Mouse (Mus musculus) ES-E14 (cell line): Measurements from ENCODE around the gene Mdga1. TPM values are rescaled to one million over a fixed set of nuclear protein-coding genes. Genes with fewer than 3 reads are reported as not detected.

ENCODE experiments used
- DNase-seq: peaks from one replicate; pipeline ENCODE4 v3.0.0-alpha.2; 2013; ENCODE audit warnings: low read depth, low spot score
- H3K27ac ChIP-seq: 2 replicates; pipeline ENCODE4 v1.5.1; 2012; ENCODE audit warnings: low read depth, mild to moderate bottlenecking, low read length, moderate library complexity, mixed read lengths; ENCODE audit not compliant: poor library complexity, insufficient read depth, severe bottlenecking
- H3K36me3 ChIP-seq: 2 replicates; pipeline ENCODE4 v1.6.1; 2012; ENCODE audit warnings: mild to moderate bottlenecking, low read length, moderate library complexity, mixed read lengths; ENCODE audit not compliant: control insufficient read depth, poor library complexity, insufficient read depth, severe bottlenecking
- H3K4me1 ChIP-seq, 2 experiments: fragments of 150-350 bp in 1 of 2; sonication (generic) in 1 of 2; 2 replicates each; pipeline ENCODE4 v1.6.1; 2012; ENCODE audit warnings: low read length in 2 of 2, mild to moderate bottlenecking in 1 of 2, mixed read lengths in 1 of 2; ENCODE audit not compliant: control insufficient read depth in 2 of 2, insufficient read depth in 2 of 2, poor library complexity in 1 of 2
- H3K4me3 ChIP-seq, 2 experiments: fragments of 150-350 bp in 1 of 2; sonication (generic) in 1 of 2; 2 replicates each; pipeline ENCODE4 v1.5.1; 2012; ENCODE audit warnings: low read length in 2 of 2, low read depth in 1 of 2, mild to moderate bottlenecking in 1 of 2, mixed read lengths in 1 of 2; ENCODE audit not compliant: insufficient read depth in 1 of 2, poor library complexity in 1 of 2, severe bottlenecking in 1 of 2
- H3K9ac ChIP-seq: 2 replicates; pipeline ENCODE4 v1.6.1; 2012; ENCODE audit warnings: low read depth, mild to moderate bottlenecking, low read length, mixed read lengths; ENCODE audit not compliant: poor library complexity, insufficient read depth, severe bottlenecking
- H3K9me3 ChIP-seq: fragments of 150-350 bp; sonication (generic); 2 replicates; pipeline ENCODE4 v1.6.1; 2012; ENCODE audit warnings: low read depth, mild to moderate bottlenecking, low read length; ENCODE audit not compliant: control insufficient read depth, insufficient read depth
- CHD2 ChIP-seq: IDR thresholded peaks from 2 replicates; pipeline ENCODE4 v1.6.1; 2014; ENCODE audit warnings: mild to moderate bottlenecking, low read depth, low read length, inconsistent platforms
- HCFC1 ChIP-seq: IDR thresholded peaks from 2 replicates; pipeline ENCODE4 v1.6.1; 2012; ENCODE audit warnings: low read length, inconsistent platforms, borderline replicate concordance; ENCODE audit not compliant: insufficient read depth
- MAFK ChIP-seq: IDR thresholded peaks from 2 replicates; pipeline ENCODE4 v1.6.1; 2014; ENCODE audit warnings: mild to moderate bottlenecking, low read depth, low read length, inconsistent platforms; ENCODE audit not compliant: insufficient read depth
- ZC3H11A ChIP-seq: IDR thresholded peaks from 2 replicates; pipeline ENCODE4 v1.6.1; 2012; ENCODE audit warnings: low read depth, mild to moderate bottlenecking, inconsistent platforms, low read length, borderline replicate concordance
- ZNF384 ChIP-seq: IDR thresholded peaks from 2 replicates; pipeline ENCODE4 v1.6.1; 2012; ENCODE audit warnings: low read depth, low read length, inconsistent platforms
- in situ Hi-C, 2 experiments: fragments of 600-800 bp; cut with MboI; formaldehyde crosslinking; loops; one replicate each; pipeline ENCODE4 v1.15.1; 2025; ENCODE audit warnings: low sequenced_read_pairs in 2 of 2, inconsistent platforms in 1 of 2; ENCODE audit not compliant: unreplicated experiment in 2 of 2
- total RNA-seq: library from RNA; depleted of rRNA; stranded (reverse); fragments of 300-350 nt; gene quantifications from 2 replicates; pipeline ENCODE4 v1.2.3, GENCODE M21; 2012

The Mdga1 gene
- total RNA-seq, 1 experiment, result 7.1 TPM

DNA sequence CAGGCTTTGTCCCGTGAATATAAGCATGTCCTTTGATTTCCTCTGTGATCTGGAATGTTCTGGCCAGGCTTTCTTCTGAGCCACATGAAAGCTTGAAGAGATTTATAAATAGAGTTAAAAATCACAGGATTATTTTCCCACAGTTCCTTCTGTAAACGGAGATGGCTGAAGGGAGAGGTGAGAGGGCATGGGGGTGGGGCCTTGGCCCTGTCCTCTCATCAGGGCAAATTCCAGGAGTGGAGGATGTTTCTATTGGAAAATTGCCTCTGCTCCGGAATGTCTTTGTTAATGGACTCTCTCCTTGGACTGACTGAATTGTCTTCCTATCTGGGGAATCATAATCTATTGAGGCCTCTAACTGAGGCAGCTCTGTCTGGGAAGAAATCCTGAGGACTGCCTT is 15.6 kb upstream of the Mdga1 start:
- Histone ChIP-seq H3K4me3 (no peak overlapping the region), H3K27ac (no peak overlapping the region), H3K9me3 (no peaks in the 10 kb centered on the region), H3K9ac (no peak overlapping the region), H3K36me3 (no peaks in the 10 kb centered on the region), H3K4me1 (peaks cover 0 to 3% of the 10 kb centered on the region in 2 experiments; a peak in 1 of 4 replicates)
- in situ Hi-C loops, result no loop called here
- TF ChIP-seq ZC3H11A, result no peak
- no peak for TF ChIP-seq HCFC1
- TF ChIP-seq MAFK, result no peak
- no peak for TF ChIP-seq CHD2
- no peak for TF ChIP-seq ZNF384
- no peak for DNase-seq

DNA sequence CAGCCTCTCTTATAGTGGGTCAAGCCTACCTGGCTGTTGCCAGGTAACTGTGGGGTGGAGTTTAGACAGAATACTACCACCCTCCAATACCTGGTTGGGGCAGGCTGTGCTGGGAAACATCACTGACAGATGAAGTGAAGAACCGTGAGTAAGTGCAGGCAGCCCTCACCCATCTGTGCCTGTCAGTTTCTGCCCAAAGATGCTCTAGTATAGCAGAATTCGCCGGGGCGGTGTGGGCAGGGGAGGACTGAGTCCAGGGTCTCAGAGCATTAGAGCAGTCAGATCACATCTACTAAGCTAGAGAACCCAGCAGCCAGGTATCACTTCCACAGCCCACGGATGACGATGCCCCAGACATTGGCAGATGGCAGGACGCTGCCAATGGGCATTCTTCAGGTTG is 15.0 kb upstream of the Mdga1 start:
- no peaks in the 10 kb centered on the region for H3K9me3 ChIP-seq
- in situ Hi-C loops, result no loop called here
- no peak overlapping the region for H3K27ac ChIP-seq
- H3K4me3 ChIP-seq, result no peak overlapping the region
- TF ChIP-seq MAFK (no peak), ZC3H11A (no peak)
- H3K9ac ChIP-seq, result no peak overlapping the region
- H3K36me3 ChIP-seq, result no peaks in the 10 kb centered on the region
- peaks cover 2 to 3% of the 10 kb centered on the region in 2 experiments; a peak in 1 of 4 replicates for H3K4me1 ChIP-seq
- DNase-seq, result no peak

DNA sequence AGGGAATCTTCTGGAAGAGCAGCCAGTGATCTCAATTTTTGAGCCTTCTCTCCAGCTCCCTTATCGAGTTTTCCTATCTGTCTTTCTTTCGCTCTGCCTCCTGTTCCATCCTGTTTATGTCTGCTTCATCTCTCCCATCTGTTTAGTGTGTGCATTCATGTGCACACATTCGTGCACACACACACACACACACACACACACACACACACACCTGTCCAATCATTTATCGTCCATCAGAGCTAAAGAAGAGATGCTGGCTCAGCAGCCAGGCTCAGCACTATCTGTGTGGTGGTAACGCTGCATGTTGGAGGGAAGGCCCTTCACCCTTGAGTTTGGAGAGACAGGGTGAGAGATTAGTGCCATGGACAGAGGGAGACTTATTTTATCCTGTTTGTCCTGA is 13.3 kb upstream of the Mdga1 start:
- Histone ChIP-seq H3K36me3 (no peaks in the 10 kb centered on the region), H3K9me3 (no peaks in the 10 kb centered on the region), H3K4me3 (no peak overlapping the region), H3K9ac (no peak overlapping the region), H3K27ac (no peak overlapping the region), H3K4me1 (peaks cover 4 to 6% of the 10 kb centered on the region in 2 experiments; a peak in 1 of 4 replicates)
- in situ Hi-C loops, result no loop called here
- no peak for DNase-seq
- TF ChIP-seq ZC3H11A, result no peak

GRCm38 (mm10) chr17:29981568-29981967 is 11.7 kb upstream of the Mdga1 start:
- no peak for DNase-seq
- Histone ChIP-seq H3K4me3 (peak overlapping the region in 1 of 2 experiments; percentile 14; a peak in 1 of 4 replicates), H3K27ac (no peak overlapping the region), H3K9ac (no peak overlapping the region), H3K9me3 (no peaks in the 10 kb centered on the region), H3K4me1 (peaks cover 4 to 6% of the 10 kb centered on the region in 2 experiments; a peak in 1 of 4 replicates), H3K36me3 (no peaks in the 10 kb centered on the region)
- TF ChIP-seq ZNF384 (no peak), HCFC1 (no peak), ZC3H11A (no peak), CHD2 (no peak), MAFK (no peak)
- in situ Hi-C loops, result no loop called here

- no peak overlapping the region for H3K9ac ChIP-seq
- peaks cover 4 to 11% of the 10 kb centered on the region in 2 experiments; a peak in 1 of 4 replicates for H3K4me1 ChIP-seq
- H3K27ac ChIP-seq, result no peak overlapping the region
- no peak for DNase-seq
- no peak for TF ChIP-seq ZNF384
- no peak for TF ChIP-seq HCFC1
- no peak for TF ChIP-seq ZC3H11A
- no peak for TF ChIP-seq CHD2
- no peak for TF ChIP-seq MAFK
- H3K36me3 ChIP-seq, result no peaks in the 10 kb centered on the region
- H3K4me3 ChIP-seq, result no peak overlapping the region
- H3K9me3 ChIP-seq, result no peaks in the 10 kb centered on the region
- in situ Hi-C loops, result no loop called here
Measured at GRCm38 (mm10) chr17:29979841-29980240, 10.0 kb upstream of the Mdga1 start.
